29 mouse cellular contexts compared by ENCODE assay signal in the genomic region with DNA sequence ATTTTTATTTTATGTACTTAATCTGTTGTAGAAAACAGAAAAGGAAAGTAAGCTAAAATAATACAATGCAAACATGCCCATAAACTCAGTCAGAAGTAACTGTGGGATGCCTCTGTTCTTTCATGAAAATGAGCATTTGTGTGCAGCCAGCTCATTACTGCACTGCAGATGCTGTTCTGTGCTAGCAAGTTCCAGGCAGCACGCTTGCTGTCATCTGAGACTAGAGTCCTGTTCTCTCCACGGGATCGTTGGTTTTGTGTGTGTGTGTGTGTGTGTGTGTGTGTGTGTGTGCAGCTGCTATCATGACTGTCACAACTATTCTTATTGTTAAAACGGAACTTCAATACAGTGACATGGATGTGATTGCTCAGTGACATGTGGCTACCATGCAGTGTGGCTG. TPM values are rescaled to one million over a fixed set of nuclear protein-coding genes. Genes with fewer than 3 reads are reported as not detected.
DNase-seq lines count a peak whose midpoint lies in the region; ATAC-seq and TF ChIP-seq lines count a peak whose summit lies in the region.
"Had no signal": no experiment of that assay in that cellular context is flagged by ENCODE, and none has a peak within 500 bp of the region (broad histone marks: within the 10 kb centered on the region; RNA-seq: fewer than 3 reads in every experiment).

No protein-coding gene starts in this region.

- H3K9me3 ChIP-seq in forebrain, embryonic 15.5 days = no peaks in the 10 kb centered on the region
- no peaks in the 10 kb centered on the region for H3K9me3 ChIP-seq in forebrain, embryonic 11.5 days (ENCODE audit: control insufficient read depth, low read length)
- H3K9me3 ChIP-seq: embryonic facial prominence, embryonic 12.5 days; G1E; limb, embryonic 15.5 days had no signal

- H3K27me3 ChIP-seq in forebrain, embryonic 15.5 days = no peaks in the 10 kb centered on the region
- no peaks in the 10 kb centered on the region for H3K27me3 ChIP-seq in forebrain, embryonic 11.5 days (ENCODE audit: control insufficient read depth, insufficient read depth, low read length)
- no peaks in the 10 kb centered on the region for H3K27me3 ChIP-seq in thymus, adult 2 months (ENCODE audit: control insufficient read depth, insufficient read depth, low read length)
- H3K27me3 ChIP-seq: embryonic facial prominence, embryonic 12.5 days; limb, embryonic 15.5 days had no signal

- H3K4me1 ChIP-seq in forebrain, embryonic 15.5 days = no peaks in the 10 kb centered on the region
- H3K4me1 ChIP-seq in forebrain, embryonic 11.5 days (replicated peaks; ENCODE audit: control insufficient read depth, insufficient read depth, low read length) = no peaks in the 10 kb centered on the region
- peaks cover 9% of the 10 kb centered on the region for H3K4me1 ChIP-seq in thymus, adult 2 months (replicated peaks; ENCODE audit: control insufficient read depth, insufficient read depth, low read length)
- H3K4me1 ChIP-seq: embryonic facial prominence, embryonic 12.5 days had no signal

- H3K36me3 ChIP-seq in forebrain, embryonic 15.5 days = no peaks in the 10 kb centered on the region
- no peaks in the 10 kb centered on the region for H3K36me3 ChIP-seq in forebrain, embryonic 11.5 days (ENCODE audit: control insufficient read depth, insufficient read depth, low read length)
- peaks cover 21% of the 10 kb centered on the region for H3K36me3 ChIP-seq in macrophage (ENCODE audit: inconsistent target)
- H3K36me3 ChIP-seq in thymus, adult 2 months (ENCODE audit: control insufficient read depth, insufficient read depth, low read length) = no peaks in the 10 kb centered on the region; the same call in 1 of the 2 replicates
- H3K36me3 ChIP-seq: embryonic facial prominence, embryonic 12.5 days had no signal

- H3K4me3 ChIP-seq in forebrain, embryonic 15.5 days = no peak overlapping the region
- no peak overlapping the region for H3K4me3 ChIP-seq in forebrain, embryonic 11.5 days (ENCODE audit: low read depth, low read length)
- no peak overlapping the region for H3K4me3 ChIP-seq in macrophage (ENCODE audit: inconsistent target)
- H3K4me3 ChIP-seq in thymus, adult 2 months (ENCODE audit: control insufficient read depth, insufficient read depth, low read length) = no peak overlapping the region
- H3K4me3 ChIP-seq: embryonic facial prominence, embryonic 12.5 days; erythroblast, embryonic 14.5 days; heart, adult 2 months; limb, embryonic 15.5 days had no signal

- no peak for DNase-seq in forebrain, embryonic 11.5 days (ENCODE audit: low spot score)
- peak; percentile 68 for DNase-seq in layer of hippocampus, adult 11-12 months (ENCODE audit: low spot score)
- DNase-seq in layer of hippocampus, adult 9-10 months (ENCODE audit: low spot score) = no peak
- peak; percentile 60 to 64 for DNase-seq in right cerebral cortex, postnatal 10 days (ENCODE audit: low spot score in 2 of 2)
- no peak for DNase-seq in right cerebral cortex, adult 2 months (ENCODE audit: low spot score in 2 of 2)
- no peak for DNase-seq in thymus, adult 2 months
- DNase-seq: adrenal gland, postnatal 10 days; cerebellum, adult 18-20 months; gastrocnemius, postnatal 14 days; heart, adult 2 months; heart, postnatal 36 days; kidney, adult 2 months; kidney, postnatal 25 days; liver, postnatal 0 days; lung, postnatal 10 days; right cerebral cortex, postnatal 25 days had no signal

- ATAC-seq in forebrain, embryonic 15.5 days (replicated peaks) = 0 out of 2 replicates have a peak, but pooled peaks have one; percentile 5
- no peak for ATAC-seq in forebrain, embryonic 11.5 days (replicated peaks; ENCODE audit: low FRiP score)
- ATAC-seq: activated CD4-positive, CD25-positive, alpha-beta regulatory T cell, adult 4 months; CD4-positive, CD25-positive, alpha-beta regulatory T cell, adult 4 months; inflammation-experienced regulatory T-cells, adult 6 months; liver, postnatal 0 days had no signal

- WGBS in forebrain, embryonic 15.5 days = 41% methylated on average over 4 of the region's 4 CpGs
- WGBS in forebrain, embryonic 11.5 days = 74% methylated on average over 4 of the region's 4 CpGs
- WGBS in macrophage (ENCODE audit: missing documents) = 37% methylated on average over 3 of the region's 4 CpGs
- WGBS in thymus, adult 2 months = 80% methylated on average over 4 of the region's 4 CpGs

- TF ChIP-seq CTCF in thymus, adult 2 months (IDR thresholded peaks at IDR 0.05; ENCODE audit: borderline replicate concordance, control insufficient read depth, extremely low read depth, insufficient read depth, low read length, poor library complexity) = no peak

- H3K27ac ChIP-seq in forebrain, embryonic 15.5 days (replicated peaks) = no peak overlapping the region
- H3K27ac ChIP-seq in forebrain, embryonic 11.5 days (ENCODE audit: low read depth, low read length) = no peak overlapping the region
- H3K27ac ChIP-seq in macrophage = peak overlapping the region; percentile 89
- H3K27ac ChIP-seq in thymus, adult 2 months (ENCODE audit: control insufficient read depth, insufficient read depth, low read length) = no peak overlapping the region
- H3K27ac ChIP-seq: embryonic facial prominence, embryonic 12.5 days; heart, adult 2 months; limb, embryonic 15.5 days had no signal

- H3K79me2 ChIP-seq in macrophage (ENCODE audit: inconsistent target) = peaks cover 93% of the 10 kb centered on the region

- H3K4me2 ChIP-seq in forebrain, embryonic 15.5 days (replicated peaks) = no peak overlapping the region
- H3K4me2 ChIP-seq in forebrain, embryonic 11.5 days (ENCODE audit: low read depth, low read length, severe bottlenecking) = no peak overlapping the region
- H3K4me2 ChIP-seq: embryonic facial prominence, embryonic 12.5 days; limb, embryonic 15.5 days had no signal

- no peak for TF ChIP-seq POLR2A in thymus, adult 2 months (IDR thresholded peaks at IDR 0.05; ENCODE audit: control insufficient read depth, extremely low read depth, insufficient read depth, low read length, poor library complexity)

- H3K9ac ChIP-seq in forebrain, embryonic 15.5 days (replicated peaks) = no peak overlapping the region
- H3K9ac ChIP-seq in forebrain, embryonic 11.5 days (ENCODE audit: low read length) = no peak overlapping the region
- H3K9ac ChIP-seq: embryonic facial prominence, embryonic 12.5 days; limb, embryonic 15.5 days; liver, postnatal 0 days had no signal

RNA-seq across cellular contexts. Expression of a gene that starts 53.0 kb away (rescaled TPM):
- 0.09 TPM in 1 of 2 replicates, not detected in the other for polyA plus RNA-seq in forebrain, embryonic 15.5 days (2015; fragmentation: Nextera tagmentation; extraction: Ambion mirVana)
- polyA plus RNA-seq in forebrain, embryonic 11.5 days (2014; fragmentation: Nextera tagmentation; extraction: Ambion mirVana) = not detected in 2 replicates
- not detected for total RNA-seq in macrophage (2018; cell fraction: chromatin; rRNA removed)
- total RNA-seq in macrophage (2018; cell fraction: cytosol; rRNA removed) = not detected
- total RNA-seq in macrophage (2018; cell fraction: nucleus; rRNA removed) = not detected
- polyA plus RNA-seq in macrophage (2018) = not detected in 3 replicates
- polyA plus RNA-seq in thymus, adult 2 months (2012; rRNA removed) = 19.4 and 28.3 TPM in 2 replicates
- total RNA-seq: adrenal gland, postnatal 10 days; gastrocnemius, postnatal 14 days; layer of hippocampus, postnatal 36 days; left cerebral cortex, postnatal 36 days had no signal
- polyA plus RNA-seq: erythroblast, embryonic 14.5 days; frontal cortex, adult 2 months; G1E; liver, postnatal 0 days; neural tube, embryonic 11.5 days had no signal

RNA-seq across cellular contexts. Expression of a gene that starts 56.2 kb away (rescaled TPM):
- 10.7 and 13.0 TPM in 2 replicates for polyA plus RNA-seq in forebrain, embryonic 15.5 days (2015; fragmentation: Nextera tagmentation; extraction: Ambion mirVana)
- 8.8 and 8.9 TPM in 2 replicates for polyA plus RNA-seq in forebrain, embryonic 11.5 days (2014; fragmentation: Nextera tagmentation; extraction: Ambion mirVana)
- total RNA-seq in macrophage (2018; cell fraction: chromatin; rRNA removed) = 100 to 1,000 TPM in 4 of 26 experiments, 10 to 100 TPM in 22; 12.5 to 112 (median 76.3) TPM
- total RNA-seq in macrophage (2018; cell fraction: cytosol; rRNA removed) = 10 to 100 TPM; 10.1 to 37.3 (median 27.0) TPM
- total RNA-seq in macrophage (2018; cell fraction: nucleus; rRNA removed) = 10 to 100 TPM; 17.6 to 88.8 (median 59.5) TPM
- polyA plus RNA-seq in macrophage (2018) = 19.8 to 27.9 TPM (median 26.4 TPM) in 3 replicates
- 6.1 and 7.8 TPM in 2 replicates for polyA plus RNA-seq in thymus, adult 2 months (2012; rRNA removed)

Comparison
In these comparisons a context has a peak if more than half of its experiments do, and no peak if none do; other contexts are left out.
1. DNase-seq: peak in layer of hippocampus, adult 11-12 months (single experiment) and right cerebral cortex, postnatal 10 days (2 of 2); none in forebrain, embryonic 11.5 days (single experiment), layer of hippocampus, adult 9-10 months (single experiment), right cerebral cortex, adult 2 months (0 of 2) and thymus, adult 2 months (single experiment).
2. RNA of a gene that starts 53.0 kb away (polyA plus RNA-seq): 19.4 to 28.3 TPM in thymus, adult 2 months; 0.09 TPM in forebrain, embryonic 15.5 days, not detected in forebrain, embryonic 11.5 days and not detected in macrophage; every median in the first group is over 10 times any median in the second.